In the genomic region with DNA sequence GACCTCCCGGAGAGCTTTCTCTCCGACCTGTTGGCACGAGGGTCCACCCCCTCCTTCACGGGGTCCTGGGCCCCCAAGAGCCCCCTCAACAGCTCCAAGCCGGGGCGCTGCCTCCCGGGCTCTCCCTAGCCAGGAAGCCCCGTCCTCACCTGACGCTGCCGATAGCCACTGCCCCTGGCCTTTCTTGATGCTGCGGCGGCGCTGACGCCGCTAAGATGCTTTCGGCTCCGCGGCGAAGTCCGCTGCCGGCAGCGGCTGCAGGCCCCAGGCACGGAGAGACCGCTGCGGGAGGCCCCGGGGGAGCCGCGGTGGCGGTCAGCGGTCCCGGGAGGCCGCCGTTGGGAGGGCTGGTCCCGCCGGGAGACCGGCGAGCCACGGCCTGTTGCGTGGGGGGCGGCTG, we compare ENCODE assay signal across 8 mouse cellular contexts. TPM values are rescaled to one million over a fixed set of nuclear protein-coding genes. Genes with fewer than 3 reads are reported as not detected.
DNase-seq lines count a peak whose midpoint lies in the region; ATAC-seq and TF ChIP-seq lines count a peak whose summit lies in the region.

No protein-coding gene starts in this region.

- peak overlapping the region; percentile 100 for H3K4me3 ChIP-seq in heart, embryonic 10.5 days
- H3K4me3 ChIP-seq in E14TG2a.4 (replicated peaks; ENCODE audit: low read length) = peak overlapping the region; percentile 100
- peak overlapping the region; percentile 100 for H3K4me3 ChIP-seq in forebrain, embryonic 13.5 days
- peak overlapping the region; percentile 100 for H3K4me3 ChIP-seq in liver, embryonic 16.5 days (ENCODE audit: low read depth, low read length)

- peaks cover 11% of the 10 kb centered on the region; the same call in 1 of the 2 replicates for H3K4me1 ChIP-seq in heart, embryonic 10.5 days
- peaks cover 66% of the 10 kb centered on the region for H3K4me1 ChIP-seq in E14TG2a.4 (replicated peaks; ENCODE audit: low read depth, low read length)
- peaks cover 11% of the 10 kb centered on the region for H3K4me1 ChIP-seq in forebrain, embryonic 13.5 days
- H3K4me1 ChIP-seq in liver, embryonic 16.5 days (ENCODE audit: control insufficient read depth, low read depth, low read length) = peaks cover 12% of the 10 kb centered on the region

- H3K4me2 ChIP-seq in forebrain, embryonic 13.5 days = peak overlapping the region; percentile 76
- peak overlapping the region; percentile 54 for H3K4me2 ChIP-seq in liver, embryonic 16.5 days (ENCODE audit: low read depth, low read length)

- H3K9ac ChIP-seq in forebrain, embryonic 13.5 days = peak overlapping the region; percentile 96
- H3K9ac ChIP-seq in liver, embryonic 16.5 days (ENCODE audit: low read depth, low read length) = peak overlapping the region; percentile 100

- TF ChIP-seq CTCF in E14TG2a.4 (conservative IDR thresholded peaks at IDR 0.05; ENCODE audit: low read length) = no peak

- ATAC-seq in forebrain, embryonic 13.5 days = no peak
- ATAC-seq in liver, embryonic 16.5 days (ENCODE audit: low read depth) = peak; percentile 0; the same call in 1 of the 2 replicates
- no peak for ATAC-seq in erythroid progenitor cell, adult 5-6 weeks (replicated peaks; ENCODE audit: low FRiP score, poor library complexity, severe bottlenecking)

- peaks cover 35% of the 10 kb centered on the region for H3K36me3 ChIP-seq in heart, embryonic 10.5 days
- peaks cover 36% of the 10 kb centered on the region for H3K36me3 ChIP-seq in E14TG2a.4 (ENCODE audit: insufficient read depth, low read length)
- H3K36me3 ChIP-seq in forebrain, embryonic 13.5 days (ENCODE audit: poor library complexity, severe bottlenecking) = peaks cover 35% of the 10 kb centered on the region
- peaks cover 35% of the 10 kb centered on the region for H3K36me3 ChIP-seq in liver, embryonic 16.5 days (ENCODE audit: control insufficient read depth, insufficient read depth)

- no peaks in the 10 kb centered on the region for H3K9me3 ChIP-seq in heart, embryonic 10.5 days
- H3K9me3 ChIP-seq in E14TG2a.4 (ENCODE audit: low read length) = no peaks in the 10 kb centered on the region
- H3K9me3 ChIP-seq in forebrain, embryonic 13.5 days (replicated peaks) = no peaks in the 10 kb centered on the region
- H3K9me3 ChIP-seq in liver, embryonic 16.5 days (replicated peaks; ENCODE audit: control insufficient read depth, low read length) = no peaks in the 10 kb centered on the region

- peak overlapping the region; percentile 100 for H3K27ac ChIP-seq in heart, embryonic 10.5 days
- H3K27ac ChIP-seq in forebrain, embryonic 13.5 days = peak overlapping the region; percentile 100
- peak overlapping the region; percentile 100 for H3K27ac ChIP-seq in liver, embryonic 16.5 days (ENCODE audit: low read length)

- WGBS in heart, embryonic 10.5 days = under 1% methylated on average over 40 of the region's 40 CpGs
- 1% methylated on average over 40 of the region's 40 CpGs for WGBS in forebrain, embryonic 13.5 days
- under 1% methylated on average over 40 of the region's 40 CpGs for WGBS in liver, embryonic 16.5 days (ENCODE audit: insufficient replicate concordance)

- DNase-seq in heart, embryonic 10.5 days (ENCODE audit: low spot score) = peak; percentile 77
- no peak for DNase-seq in heart, adult 18-20 months
- no peak for DNase-seq in cerebellum, postnatal 36 days
- no peak for DNase-seq in layer of hippocampus, adult 8-10 months (ENCODE audit: low spot score in 2 of 2)

- no peaks in the 10 kb centered on the region for H3K27me3 ChIP-seq in heart, embryonic 10.5 days (ENCODE audit: insufficient read depth, poor library complexity, severe bottlenecking)
- H3K27me3 ChIP-seq in E14TG2a.4 (ENCODE audit: insufficient read depth, low read length) = no peaks in the 10 kb centered on the region
- H3K27me3 ChIP-seq in forebrain, embryonic 13.5 days = no peaks in the 10 kb centered on the region
- no peaks in the 10 kb centered on the region for H3K27me3 ChIP-seq in liver, embryonic 16.5 days (ENCODE audit: control insufficient read depth, insufficient read depth, low read depth, low read length)

RNA-seq across cellular contexts. Expression of gene Atxn2l, which starts 0.5 kb away (rescaled TPM):
- polyA plus RNA-seq in heart, embryonic 10.5 days (2016; fragmentation: Nextera tagmentation; extraction: Ambion mirVana) = 43.6 and 52.3 TPM in 2 replicates
- 10 to 100 TPM; 33.0 to 37.1 TPM for total RNA-seq in heart, adult 18-20 months (2021)
- polyA plus RNA-seq in forebrain, embryonic 13.5 days (2015; fragmentation: Nextera tagmentation; extraction: Ambion mirVana) = 52.4 and 60.0 TPM in 2 replicates
- 21.6 and 24.5 TPM in 2 replicates for polyA plus RNA-seq in liver, embryonic 16.5 days (2015; fragmentation: Nextera tagmentation; extraction: Ambion mirVana)
- total RNA-seq in erythroid progenitor cell, adult 5-6 weeks (2015; ENCODE audit: low replicate concordance) = 94.7 and 95.1 TPM in 2 replicates
- total RNA-seq in erythroid progenitor cell, adult 5-6 weeks (2017; ENCODE audit: low replicate concordance) = 71.8 and 75.6 TPM in 2 replicates
- 100 to 1,000 TPM; 113 to 133 (median 125) TPM for total RNA-seq in layer of hippocampus, adult 8-10 months (2022)

RNA-seq across cellular contexts. Expression of gene Tufm, which starts 15.6 kb away (rescaled TPM):
- polyA plus RNA-seq in heart, embryonic 10.5 days (2016; fragmentation: Nextera tagmentation; extraction: Ambion mirVana) = 199 and 204 TPM in 2 replicates
- total RNA-seq in heart, adult 18-20 months (2021) = 100 to 1,000 TPM; 286 to 355 TPM
- 114 and 123 TPM in 2 replicates for polyA plus RNA-seq in forebrain, embryonic 13.5 days (2015; fragmentation: Nextera tagmentation; extraction: Ambion mirVana)
- 81.0 and 84.0 TPM in 2 replicates for polyA plus RNA-seq in liver, embryonic 16.5 days (2015; fragmentation: Nextera tagmentation; extraction: Ambion mirVana)
- 23.8 and 28.1 TPM in 2 replicates for total RNA-seq in erythroid progenitor cell, adult 5-6 weeks (2015; ENCODE audit: low replicate concordance)
- total RNA-seq in erythroid progenitor cell, adult 5-6 weeks (2017; ENCODE audit: low replicate concordance) = 10.7 and 11.6 TPM in 2 replicates
- total RNA-seq in layer of hippocampus, adult 8-10 months (2022) = 10 to 100 TPM; 68.9 to 84.1 (median 80.1) TPM

RNA-seq across cellular contexts. Expression of gene Sh2b1, which starts 27.5 kb away (rescaled TPM):
- polyA plus RNA-seq in heart, embryonic 10.5 days (2016; fragmentation: Nextera tagmentation; extraction: Ambion mirVana) = 46.3 and 47.1 TPM in 2 replicates
- 10 to 100 TPM; 40.9 to 45.1 TPM for total RNA-seq in heart, adult 18-20 months (2021)
- polyA plus RNA-seq in forebrain, embryonic 13.5 days (2015; fragmentation: Nextera tagmentation; extraction: Ambion mirVana) = 55.8 and 61.6 TPM in 2 replicates
- 14.2 and 14.5 TPM in 2 replicates for polyA plus RNA-seq in liver, embryonic 16.5 days (2015; fragmentation: Nextera tagmentation; extraction: Ambion mirVana)
- total RNA-seq in erythroid progenitor cell, adult 5-6 weeks (2015; ENCODE audit: low replicate concordance) = 4.7 and 12.6 TPM in 2 replicates
- total RNA-seq in erythroid progenitor cell, adult 5-6 weeks (2017; ENCODE audit: low replicate concordance) = 4.1 and 4.6 TPM in 2 replicates
- total RNA-seq in layer of hippocampus, adult 8-10 months (2022) = 10 to 100 TPM; 66.0 to 70.3 (median 67.3) TPM

RNA-seq across cellular contexts. Expression of gene Atp2a1, which starts 39.8 kb away (rescaled TPM):
- 6.8 and 9.5 TPM in 2 replicates for polyA plus RNA-seq in heart, embryonic 10.5 days (2016; fragmentation: Nextera tagmentation; extraction: Ambion mirVana)
- total RNA-seq in heart, adult 18-20 months (2021) = under 1 TPM; 0.87 TPM
- polyA plus RNA-seq in forebrain, embryonic 13.5 days (2015; fragmentation: Nextera tagmentation; extraction: Ambion mirVana) = 0.19 and 0.32 TPM in 2 replicates
- 8.7 and 22.0 TPM in 2 replicates for polyA plus RNA-seq in liver, embryonic 16.5 days (2015; fragmentation: Nextera tagmentation; extraction: Ambion mirVana)
- 2.2 TPM in 1 of 2 replicates, not detected in the other for total RNA-seq in erythroid progenitor cell, adult 5-6 weeks (2015; ENCODE audit: low replicate concordance)
- not detected in 2 replicates for total RNA-seq in erythroid progenitor cell, adult 5-6 weeks (2017; ENCODE audit: low replicate concordance)
- total RNA-seq in layer of hippocampus, adult 8-10 months (2022) = 1 to 10 TPM in 3 of 4 experiments, under 1 TPM in 1; 0.99 to 5.6 (median 1.2) TPM
